Mouse (Mus musculus): ENCODE results near the gene Ulk4.

DNA sequence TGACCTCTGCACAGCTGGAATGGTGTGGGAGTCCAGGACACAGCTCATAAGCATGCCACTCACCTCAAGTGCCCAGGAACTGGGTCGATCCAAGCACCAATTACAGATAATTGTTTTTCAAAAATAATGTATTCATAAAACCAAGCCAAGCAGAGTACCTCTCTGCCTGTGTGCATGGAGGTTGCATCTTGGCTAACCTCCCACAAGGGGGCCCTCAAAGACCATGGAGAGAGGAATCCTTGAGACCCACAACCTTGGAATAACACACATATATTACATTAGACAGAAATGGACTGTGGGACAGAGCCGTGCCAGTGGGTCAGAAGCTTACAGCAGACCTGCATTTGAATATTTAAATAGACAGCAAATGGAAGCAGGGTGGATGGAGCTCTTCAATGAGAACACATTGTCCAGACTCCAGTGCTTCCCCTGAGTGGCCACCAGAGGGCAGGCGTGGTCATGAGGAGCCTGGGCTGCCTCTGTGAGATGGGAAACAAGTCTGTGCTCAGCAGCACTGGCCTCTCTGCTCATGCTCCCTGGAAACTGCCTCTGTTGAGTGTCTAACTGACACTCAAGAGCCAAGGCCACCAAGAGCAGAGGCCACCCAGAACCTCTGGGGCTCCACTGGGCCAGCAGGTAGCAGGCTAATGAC, 61.5 kb downstream of the Ulk4 start:
- no peak for TF ChIP-seq FLI1 (IDR thresholded peaks at IDR 0.05; ENCODE audit: low read length)
- TF ChIP-seq GATA1 (IDR thresholded peaks at IDR 0.05; ENCODE audit: borderline replicate concordance, low read length): no peak

All from megakaryocyte, embryonic 14.5 days (primary cell).